Mouse (Mus musculus) bone marrow, adult 2 months (tissue): ENCODE results near the gene Rftn1.

Experiments
- CTCF ChIP-seq: fragments of 200-500 bp; IDR thresholded peaks from 2 replicates; pipeline ENCODE4 v1.5.1; 2011; ENCODE audit warnings: low read length, control low read depth; ENCODE audit not compliant: control insufficient read depth, insufficient read depth
- POLR2A ChIP-seq: fragments of 200-500 bp; IDR thresholded peaks from 2 replicates; pipeline ENCODE4 v1.6.1; 2011; ENCODE audit warnings: low read depth, mild to moderate bottlenecking, control low read depth, low read length, borderline replicate concordance; ENCODE audit not compliant: control insufficient read depth

DNA sequence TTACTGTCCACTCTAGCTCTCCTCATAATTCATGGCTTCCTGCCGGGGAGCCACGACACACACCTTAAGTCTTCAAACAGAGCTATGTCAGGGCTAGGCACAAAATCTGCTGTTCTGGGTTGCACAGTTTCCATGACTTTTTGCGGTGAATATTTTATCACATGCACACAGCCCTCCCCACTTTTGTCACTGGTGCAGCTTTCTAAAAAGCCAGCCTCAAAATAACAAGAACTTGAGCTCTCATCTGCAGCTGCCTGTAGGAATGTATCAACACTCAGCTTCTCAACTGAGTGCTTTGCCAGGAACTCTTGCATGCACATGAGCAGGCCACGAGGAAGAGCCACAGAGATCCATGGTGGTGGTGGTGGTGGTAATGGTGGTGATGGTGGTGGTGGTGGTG, 129.0 kb downstream of the Rftn1 start:
- TF ChIP-seq CTCF (no peak), POLR2A (no peak)
